Mouse (Mus musculus) limb, embryonic 14.5 days (tissue): ENCODE data around the gene Prlr. TPM values are rescaled to one million over a fixed set of nuclear protein-coding genes. Genes with fewer than 3 reads are reported as not detected.

Experiments used
- ATAC-seq: fragments of 200-750 bp; cut with Nextera tagmentation; 2 replicates; pipeline ENCODE4 v1.8.0; 2017; ENCODE audit warnings: low read depth, moderate number of reproducible peaks, moderate TSS enrichment; ENCODE audit not compliant: low FRiP score
- DNase-seq: peaks from one replicate; pipeline ENCODE4 v3.0.0-alpha.2; 2015; ENCODE audit warnings: low spot score
- H3K27ac ChIP-seq: fragments of 300-500 bp; sonication (generic); replicated peaks from 2 replicates; pipeline ENCODE4 v1.5.1; 2014; ENCODE audit warnings: low read depth, mild to moderate bottlenecking, low read length, moderate library complexity, mixed read lengths
- H3K27me3 ChIP-seq: fragments of 300-500 bp; sonication (generic); 2 replicates; pipeline ENCODE4 v1.6.1; 2014; ENCODE audit warnings: low read length, mixed read lengths; ENCODE audit not compliant: control insufficient read depth, insufficient read depth
- H3K36me3 ChIP-seq: fragments of 300-500 bp; sonication (generic); 2 replicates; pipeline ENCODE4 v1.6.1; 2014; ENCODE audit warnings: mild to moderate bottlenecking, low read length, moderate library complexity, mixed read lengths; ENCODE audit not compliant: control insufficient read depth, insufficient read depth
- H3K4me1 ChIP-seq: fragments of 300-500 bp; sonication (generic); 2 replicates; pipeline ENCODE4 v1.6.1; 2014; ENCODE audit warnings: antibody characterized with exemption, low read length, mixed read lengths; ENCODE audit not compliant: control insufficient read depth, insufficient read depth
- H3K4me2 ChIP-seq: fragments of 300-500 bp; sonication (generic); replicated peaks from 2 replicates; pipeline ENCODE4 v1.6.1; 2014; ENCODE audit warnings: low read depth, mild to moderate bottlenecking, low read length, moderate library complexity; ENCODE audit not compliant: severe bottlenecking
- H3K4me3 ChIP-seq: fragments of 300-500 bp; sonication (generic); replicated peaks from 2 replicates; pipeline ENCODE4 v1.5.1; 2014; ENCODE audit warnings: low read length
- H3K9ac ChIP-seq: fragments of 300-500 bp; sonication (generic); 2 replicates; pipeline ENCODE4 v1.6.1; 2014; ENCODE audit warnings: mild to moderate bottlenecking, low read depth, low read length, moderate library complexity; ENCODE audit not compliant: severe bottlenecking
- H3K9me3 ChIP-seq: fragments of 300-500 bp; sonication (generic); 2 replicates; pipeline ENCODE4 v1.6.1; 2016; ENCODE audit warnings: low read length; ENCODE audit not compliant: control insufficient read depth
- POLR2A ChIP-seq: fragments of 200-500 bp; IDR thresholded peaks from 2 replicates; pipeline ENCODE4 v1.8.0; 2012; ENCODE audit warnings: inconsistent platforms, mild to moderate bottlenecking, moderate library complexity, borderline replicate concordance; ENCODE audit not compliant: insufficient read depth, insufficient read length; ENCODE audit errors: extremely low read depth
- WGBS: fragments of 180-500 bp; shearing (Covaris S2); extraction: QIAGEN DNeasy Blood & Tissue Kit; methylation state at CpG from one replicate; pipeline ENCODE4 v1.1.7; 2014; 5-methylcytosine and 5-hydroxymethylcytosine counted together
- polyA plus RNA-seq, 2 experiments: library from polyadenylated mRNA; depleted of rRNA in 1 of 2; stranded (reverse) in 1 of 2; unstranded in 1 of 2; fragments of >200 nt; fragmentation: Nextera tagmentation in 1 of 2; extraction: Ambion mirVana in 1 of 2; gene quantifications; 2 replicates each; pipeline versions ENCODE4 v1.2.1 to v1.2.3; 2012 to 2014

Gene Prlr
- polyA plus RNA-seq, 2 experiments, result 0.31 to 2.0 TPM

DNA sequence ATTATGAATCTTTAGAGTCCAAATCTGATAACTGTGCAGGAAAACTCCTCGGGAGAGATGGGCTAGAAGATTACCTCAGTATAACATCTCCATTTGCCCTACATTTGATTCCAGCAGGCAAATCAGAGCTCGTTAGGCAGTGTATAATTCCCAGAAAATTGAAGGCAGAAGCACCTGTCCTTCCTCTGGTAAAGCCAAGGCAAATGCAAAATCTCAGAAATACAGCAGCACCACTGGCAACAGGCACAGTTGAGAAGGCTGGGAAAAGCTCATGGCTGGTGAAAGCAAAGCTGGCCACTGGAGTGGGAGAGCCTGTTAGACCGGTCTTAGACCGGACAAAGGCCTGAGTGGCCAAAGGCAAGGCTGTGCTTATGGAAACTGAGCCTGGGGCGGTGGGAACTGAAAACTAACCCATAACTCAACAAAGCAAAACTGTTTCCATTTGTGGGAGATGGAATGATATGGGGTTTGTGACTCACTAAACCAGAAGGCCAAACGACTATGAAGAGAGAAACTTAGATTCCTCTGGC lies 15.1 kb downstream of the Prlr start:
- ATAC-seq (no peak), DNase-seq (no peak)
- TF ChIP-seq POLR2A, result no peak
- H3K27me3 ChIP-seq, result no peaks in the 10 kb centered on the region
- H3K9me3 ChIP-seq, result no peaks in the 10 kb centered on the region
- H3K4me3 ChIP-seq, result no peak overlapping the region
- H3K4me2 ChIP-seq, result no peak overlapping the region
- H3K9ac ChIP-seq, result no peak overlapping the region
- H3K27ac ChIP-seq, result no peak overlapping the region
- H3K4me1 ChIP-seq, result no peaks in the 10 kb centered on the region
- 82% methylated on average over 6 of the region's 6 CpGs for WGBS
- H3K36me3 ChIP-seq, result no peaks in the 10 kb centered on the region

GRCm38 (mm10) chr15:10200991-10201390 lies 24.0 kb downstream of the Prlr start:
- Histone ChIP-seq H3K4me2 (no peak overlapping the region), H3K4me1 (no peaks in the 10 kb centered on the region), H3K9ac (no peak overlapping the region), H3K36me3 (no peaks in the 10 kb centered on the region), H3K27ac (no peak overlapping the region), H3K27me3 (no peaks in the 10 kb centered on the region), H3K4me3 (no peak overlapping the region), H3K9me3 (no peaks in the 10 kb centered on the region)
- no peak for ATAC-seq
- DNase-seq, result no peak
- no peak for TF ChIP-seq POLR2A
- WGBS, result 84% methylated on average over 5 of the region's 5 CpGs

DNA sequence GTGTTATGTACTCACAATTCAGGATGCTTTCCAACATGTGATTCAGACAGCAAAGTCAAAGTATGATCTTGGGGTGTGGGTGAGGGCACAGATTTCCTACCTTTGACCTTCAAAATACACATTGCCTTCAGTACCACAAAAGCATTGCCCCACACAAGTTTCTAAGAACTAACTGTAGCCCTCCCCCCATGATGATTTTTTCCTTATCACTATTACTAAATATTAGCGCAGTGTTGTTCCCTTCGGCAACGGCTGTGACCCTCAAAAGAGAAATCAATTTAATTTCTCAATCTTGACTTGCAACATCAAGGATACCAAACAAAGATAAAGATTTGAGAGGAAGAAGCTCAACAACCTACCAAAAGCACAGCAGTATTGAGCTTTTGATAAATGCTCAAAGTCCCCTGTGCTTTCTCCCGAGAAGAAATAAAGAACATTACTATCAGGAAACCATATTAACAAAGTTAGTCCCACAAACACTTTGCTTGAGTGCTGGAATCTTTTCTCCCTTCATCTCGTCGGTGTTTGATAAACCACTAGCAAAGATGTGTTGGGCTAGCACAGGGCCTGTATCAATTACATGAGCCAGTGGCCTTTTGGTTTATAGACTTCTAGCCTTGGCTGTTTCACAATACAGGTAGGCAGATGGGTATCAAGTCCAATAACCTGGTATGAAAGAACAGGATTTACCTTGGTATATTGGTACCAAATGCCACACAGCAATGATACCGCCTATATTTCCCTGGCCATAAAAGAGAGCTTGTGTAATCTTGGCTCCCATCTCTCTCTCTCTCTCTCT lies 25.7 kb downstream of the Prlr start:
- Histone ChIP-seq H3K4me2 (no peak overlapping the region), H3K27me3 (no peaks in the 10 kb centered on the region), H3K4me3 (no peak overlapping the region), H3K36me3 (no peaks in the 10 kb centered on the region), H3K4me1 (no peaks in the 10 kb centered on the region), H3K27ac (no peak overlapping the region), H3K9me3 (no peaks in the 10 kb centered on the region), H3K9ac (no peak overlapping the region)
- ATAC-seq (no peak), DNase-seq (no peak)
- no peak for TF ChIP-seq POLR2A
- 92% methylated on average over 7 of the region's 7 CpGs for WGBS

DNA sequence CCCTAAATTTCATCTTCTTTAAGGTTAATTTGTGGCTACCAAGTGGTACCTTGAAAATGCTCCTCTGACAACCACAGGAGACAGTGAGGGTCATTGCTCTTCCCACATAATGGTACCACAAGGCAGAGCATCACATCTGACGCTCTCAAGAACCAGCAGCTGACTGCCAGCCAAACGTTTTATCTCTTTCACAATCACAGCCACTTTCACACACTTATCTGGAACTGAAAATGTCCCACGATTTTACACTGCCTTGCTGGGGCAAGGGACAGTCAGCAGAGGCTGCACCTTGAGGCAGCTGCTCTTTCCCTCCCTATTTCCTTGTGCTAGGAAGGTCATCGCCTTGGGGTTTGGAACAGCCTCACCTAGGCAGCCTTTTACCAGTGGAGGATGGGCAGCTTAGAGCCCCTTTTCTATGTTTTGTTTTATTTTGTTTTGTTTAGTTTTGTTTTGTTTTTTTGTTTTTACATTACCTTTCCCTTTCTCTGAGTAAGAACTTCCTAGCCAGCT lies 33.3 kb downstream of the Prlr start:
- ATAC-seq (no peak), DNase-seq (no peak)
- H3K9me3 ChIP-seq, result no peaks in the 10 kb centered on the region
- H3K4me3 ChIP-seq, result no peak overlapping the region
- no peak for TF ChIP-seq POLR2A
- no peak overlapping the region for H3K9ac ChIP-seq
- no peaks in the 10 kb centered on the region for H3K36me3 ChIP-seq
- no peaks in the 10 kb centered on the region for H3K4me1 ChIP-seq
- H3K27me3 ChIP-seq, result no peaks in the 10 kb centered on the region
- 60% methylated on average over 4 of the region's 4 CpGs for WGBS
- no peak overlapping the region for H3K27ac ChIP-seq
- no peak overlapping the region for H3K4me2 ChIP-seq

DNA sequence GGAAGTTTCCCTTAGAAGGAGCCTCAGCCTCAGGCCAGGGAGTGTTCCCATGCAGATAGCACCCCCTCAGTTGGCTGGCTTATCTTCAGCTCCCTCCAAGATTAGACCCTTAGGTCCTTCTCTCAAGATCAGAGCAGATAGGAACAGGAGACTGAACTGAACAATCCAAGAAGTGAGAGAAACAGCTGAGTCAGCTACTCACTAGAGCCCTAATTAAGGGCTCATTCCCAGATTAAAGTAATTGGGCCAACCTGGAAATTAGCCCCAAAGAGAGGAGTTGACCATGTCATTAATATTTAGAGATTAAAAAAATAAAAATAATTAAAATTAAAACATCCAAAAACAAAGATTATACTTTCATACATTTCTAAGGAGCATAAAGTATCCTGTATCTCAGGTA lies 35.0 kb downstream of the Prlr start:
- Histone ChIP-seq H3K9ac (no peak overlapping the region), H3K4me3 (no peak overlapping the region)
- TF ChIP-seq POLR2A, result no peak

More for the DNA sequence above, 35.0 kb downstream of the Prlr start:
- Histone ChIP-seq H3K4me2 (no peak overlapping the region), H3K36me3 (no peaks in the 10 kb centered on the region), H3K9me3 (no peaks in the 10 kb centered on the region), H3K27ac (no peak overlapping the region), H3K27me3 (no peaks in the 10 kb centered on the region), H3K4me1 (no peaks in the 10 kb centered on the region)
- DNase-seq, result no peak
- no peak for ATAC-seq
